Mouse (Mus musculus): ENCODE results near the gene Atp2b2.

GRCm38 (mm10) chr6:113881561-113882243 lies 160.7 kb downstream of the Atp2b2 start:
- TF ChIP-seq POLR2A (IDR thresholded peaks at IDR 0.05; ENCODE audit: extremely low read depth, insufficient read depth, low read length) = no peak
- TF ChIP-seq CTCF (IDR thresholded peaks at IDR 0.05; ENCODE audit: low read depth, low read length) = no peak
